Mouse (Mus musculus) lung, embryonic 15.5 days (tissue): ENCODE data around the gene Adgrg1. TPM values are rescaled to one million over a fixed set of nuclear protein-coding genes. Genes with fewer than 3 reads are reported as not detected.

Experiments used
- ATAC-seq: fragments of 200-750 bp; cut with Nextera tagmentation; 2 replicates; pipeline ENCODE4 v1.8.0; 2017; ENCODE audit warnings: moderate number of reproducible peaks, borderline replicate concordance; ENCODE audit not compliant: low FRiP score, low TSS enrichment; ENCODE audit errors: extremely low read depth
- H3K27ac ChIP-seq: fragments of 300-500 bp; sonication (generic); 2 replicates; pipeline ENCODE4 v1.5.1; 2015; ENCODE audit warnings: moderate library complexity, mild to moderate bottlenecking, inconsistent platforms
- H3K27me3 ChIP-seq: fragments of 300-500 bp; sonication (generic); 2 replicates; pipeline ENCODE4 v1.6.1; 2015; ENCODE audit warnings: inconsistent platforms
- H3K36me3 ChIP-seq: fragments of 300-500 bp; sonication (generic); 2 replicates; pipeline ENCODE4 v1.6.1; 2015; ENCODE audit warnings: inconsistent platforms
- H3K4me1 ChIP-seq: fragments of 300-500 bp; sonication (generic); 2 replicates; pipeline ENCODE4 v1.6.1; 2015; ENCODE audit warnings: inconsistent platforms
- H3K4me2 ChIP-seq: fragments of 300-500 bp; sonication (generic); 2 replicates; pipeline ENCODE4 v1.6.1; 2015; ENCODE audit warnings: inconsistent platforms, mild to moderate bottlenecking, moderate library complexity
- H3K4me3 ChIP-seq: fragments of 300-500 bp; sonication (generic); 2 replicates; pipeline ENCODE4 v1.5.1; 2015; ENCODE audit warnings: mild to moderate bottlenecking, inconsistent platforms
- H3K9ac ChIP-seq: fragments of 300-500 bp; sonication (generic); 2 replicates; pipeline ENCODE4 v1.6.1; 2015; ENCODE audit warnings: inconsistent platforms
- H3K9me3 ChIP-seq: fragments of 300-500 bp; sonication (generic); 2 replicates; pipeline ENCODE4 v1.6.1; 2016; ENCODE audit warnings: inconsistent platforms
- WGBS: fragments of 180-500 bp; shearing (Covaris S2); methylation state at CpG from one replicate; pipeline ENCODE4 v1.1.7; 2015; 5-methylcytosine and 5-hydroxymethylcytosine counted together
- polyA plus RNA-seq: library from polyadenylated mRNA; unstranded; fragments of >200 nt; fragmentation: Nextera tagmentation; extraction: Ambion mirVana; gene quantifications from 2 replicates; pipeline ENCODE4 v1.2.1, GENCODE M21; 2015

The Adgrg1 gene
- polyA plus RNA-seq, 1 experiment from 2014 or later: 35.6 TPM

GRCm38 (mm10) chr8:94990598-94991453 is 16.3 kb downstream of the Adgrg1 start:
- no peaks in the 10 kb centered on the region for H3K9me3 ChIP-seq
- peaks cover 53% of the 10 kb centered on the region for H3K4me1 ChIP-seq
- H3K27me3 ChIP-seq: no peaks in the 10 kb centered on the region
- ATAC-seq: no peak
- 41% methylated on average over 11 of the region's 11 CpGs for WGBS
- H3K36me3 ChIP-seq: no peaks in the 10 kb centered on the region
- H3K4me3 ChIP-seq: no peak overlapping the region
- no peak overlapping the region for H3K9ac ChIP-seq
- no peak overlapping the region for H3K4me2 ChIP-seq
- H3K27ac ChIP-seq: peak overlapping the region; percentile 13; the same call in 1 of the 2 replicates

- no peak overlapping the region for H3K4me3 ChIP-seq
- no peak for ATAC-seq
- H3K36me3 ChIP-seq: no peaks in the 10 kb centered on the region
- H3K9me3 ChIP-seq: no peaks in the 10 kb centered on the region
- H3K27me3 ChIP-seq: no peaks in the 10 kb centered on the region
- WGBS: 70% methylated on average over 9 of the region's 9 CpGs
- H3K9ac ChIP-seq: no peak overlapping the region
- H3K4me2 ChIP-seq: no peak overlapping the region
- peak overlapping the region; percentile 82; the same call in 1 of the 2 replicates for H3K27ac ChIP-seq
- peaks cover 50% of the 10 kb centered on the region for H3K4me1 ChIP-seq
Observed at GRCm38 (mm10) chr8:94991454-94991994, 17.0 kb downstream of the Adgrg1 start.

- Histone ChIP-seq H3K27ac (peak overlapping the region; percentile 82), H3K4me1 (peaks cover 45% of the 10 kb centered on the region), H3K4me3 (no peak overlapping the region), H3K27me3 (no peaks in the 10 kb centered on the region), H3K36me3 (no peaks in the 10 kb centered on the region), H3K9ac (no peak overlapping the region), H3K9me3 (no peaks in the 10 kb centered on the region), H3K4me2 (no peak overlapping the region)
- ATAC-seq: no peak
- 80% methylated on average over 4 of the region's 4 CpGs for WGBS
Observed at GRCm38 (mm10) chr8:94992010-94992409, 17.5 kb downstream of the Adgrg1 start.

DNA sequence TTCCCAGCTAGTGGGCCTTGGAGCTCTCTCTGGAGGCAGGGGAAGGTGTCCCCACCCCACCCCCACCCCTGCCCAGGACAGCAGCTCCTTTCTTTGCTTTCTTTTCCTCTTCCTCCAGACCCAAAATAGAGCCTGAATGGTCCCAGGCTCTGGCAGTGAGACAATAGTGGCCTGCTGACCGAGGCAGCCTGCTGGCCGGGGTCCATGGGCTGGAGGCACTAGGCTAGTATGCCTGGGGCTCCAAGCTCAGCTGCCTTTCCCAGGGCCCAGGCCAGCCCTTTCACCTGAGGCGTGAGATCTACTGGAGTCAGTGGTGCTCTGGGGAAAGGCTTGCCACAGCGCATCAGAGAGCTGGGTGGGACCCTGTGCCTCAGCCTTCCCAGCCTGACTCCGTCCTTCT is 18.0 kb downstream of the Adgrg1 start:
- Histone ChIP-seq H3K9me3 (no peaks in the 10 kb centered on the region), H3K4me2 (no peak overlapping the region), H3K36me3 (no peaks in the 10 kb centered on the region), H3K27ac (peak overlapping the region; percentile 82), H3K9ac (no peak overlapping the region), H3K4me3 (no peak overlapping the region), H3K4me1 (peaks cover 45% of the 10 kb centered on the region), H3K27me3 (no peaks in the 10 kb centered on the region)
- 53% methylated on average over 5 of the region's 5 CpGs for WGBS
- ATAC-seq: 0 out of 2 replicates have a peak, but pooled peaks have one; percentile 17

- 56% methylated on average over 9 of the region's 9 CpGs for WGBS
- Histone ChIP-seq H3K27me3 (no peaks in the 10 kb centered on the region), H3K27ac (peak overlapping the region; percentile 82), H3K4me1 (peaks cover 51% of the 10 kb centered on the region), H3K9me3 (no peaks in the 10 kb centered on the region), H3K9ac (no peak overlapping the region), H3K4me2 (no peak overlapping the region), H3K36me3 (no peaks in the 10 kb centered on the region), H3K4me3 (no peak overlapping the region)
- ATAC-seq: no peak
Observed at GRCm38 (mm10) chr8:94992996-94993724, 18.6 kb downstream of the Adgrg1 start.

- peaks cover 59% of the 10 kb centered on the region for H3K4me1 ChIP-seq
- peak overlapping the region; percentile 15; the same call in 1 of the 2 replicates for H3K27ac ChIP-seq
- H3K4me3 ChIP-seq: no peak overlapping the region
- H3K4me2 ChIP-seq: no peak overlapping the region
- WGBS: 2% methylated on average over 14 of the region's 14 CpGs
- H3K9ac ChIP-seq: no peak overlapping the region
- no peaks in the 10 kb centered on the region for H3K9me3 ChIP-seq
- H3K36me3 ChIP-seq: no peaks in the 10 kb centered on the region
- ATAC-seq: no peak; the same call in 1 of the 2 replicates
- H3K27me3 ChIP-seq: no peaks in the 10 kb centered on the region
Observed at GRCm38 (mm10) chr8:94994006-94994405, 19.5 kb downstream of the Adgrg1 start.

DNA sequence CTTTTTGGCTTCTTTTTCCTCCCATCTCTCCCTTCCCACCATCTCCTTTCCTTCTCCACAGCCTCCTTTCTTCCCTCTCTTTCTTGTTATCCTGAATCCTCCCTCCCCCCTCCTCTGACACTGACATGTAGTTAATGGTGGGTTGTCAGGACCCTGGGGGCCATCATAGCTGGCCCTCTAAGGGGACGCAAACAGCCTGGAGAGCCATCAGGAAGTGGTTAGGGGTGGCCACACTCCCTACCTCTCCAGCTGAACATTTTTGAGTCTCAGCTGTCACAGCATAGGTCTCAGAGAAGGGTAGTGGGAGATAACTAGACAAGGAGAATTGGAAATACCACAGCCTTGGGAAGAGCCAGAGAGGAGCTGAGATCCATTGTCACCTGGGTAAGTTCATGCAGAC is 20.0 kb downstream of the Adgrg1 start:
- ATAC-seq: no peak
- H3K27me3 ChIP-seq: no peaks in the 10 kb centered on the region
- H3K9ac ChIP-seq: no peak overlapping the region
- H3K4me1 ChIP-seq: peaks cover 64% of the 10 kb centered on the region
- no peaks in the 10 kb centered on the region for H3K36me3 ChIP-seq
- 41% methylated on average over 1 of the region's 1 CpGs for WGBS
- no peak overlapping the region for H3K4me2 ChIP-seq
- peak overlapping the region; percentile 15; the same call in 1 of the 2 replicates for H3K27ac ChIP-seq
- H3K4me3 ChIP-seq: no peak overlapping the region
- H3K9me3 ChIP-seq: no peaks in the 10 kb centered on the region

- peaks cover 70% of the 10 kb centered on the region for H3K4me1 ChIP-seq
Observed at GRCm38 (mm10) chr8:94995336-94995893, 20.9 kb downstream of the Adgrg1 start.

GRCm38 (mm10) chr8:94996037-94996436 is 21.5 kb downstream of the Adgrg1 start:
- Histone ChIP-seq H3K27ac (no peak overlapping the region), H3K4me1 (peaks cover 70% of the 10 kb centered on the region), H3K4me2 (no peak overlapping the region), H3K4me3 (no peak overlapping the region), H3K27me3 (no peaks in the 10 kb centered on the region), H3K9me3 (no peaks in the 10 kb centered on the region), H3K36me3 (no peaks in the 10 kb centered on the region), H3K9ac (no peak overlapping the region)
- 80% methylated on average over 12 of the region's 12 CpGs for WGBS
- no peak for ATAC-seq

More at GRCm38 (mm10) chr8:94995336-94995893, 20.9 kb downstream of the Adgrg1 start:
- Histone ChIP-seq H3K27ac (no peak overlapping the region), H3K9me3 (no peaks in the 10 kb centered on the region), H3K4me2 (no peak overlapping the region), H3K27me3 (no peaks in the 10 kb centered on the region), H3K4me3 (no peak overlapping the region), H3K36me3 (no peaks in the 10 kb centered on the region), H3K9ac (no peak overlapping the region)
- 76% methylated on average over 5 of the region's 5 CpGs for WGBS
- no peak for ATAC-seq

DNA sequence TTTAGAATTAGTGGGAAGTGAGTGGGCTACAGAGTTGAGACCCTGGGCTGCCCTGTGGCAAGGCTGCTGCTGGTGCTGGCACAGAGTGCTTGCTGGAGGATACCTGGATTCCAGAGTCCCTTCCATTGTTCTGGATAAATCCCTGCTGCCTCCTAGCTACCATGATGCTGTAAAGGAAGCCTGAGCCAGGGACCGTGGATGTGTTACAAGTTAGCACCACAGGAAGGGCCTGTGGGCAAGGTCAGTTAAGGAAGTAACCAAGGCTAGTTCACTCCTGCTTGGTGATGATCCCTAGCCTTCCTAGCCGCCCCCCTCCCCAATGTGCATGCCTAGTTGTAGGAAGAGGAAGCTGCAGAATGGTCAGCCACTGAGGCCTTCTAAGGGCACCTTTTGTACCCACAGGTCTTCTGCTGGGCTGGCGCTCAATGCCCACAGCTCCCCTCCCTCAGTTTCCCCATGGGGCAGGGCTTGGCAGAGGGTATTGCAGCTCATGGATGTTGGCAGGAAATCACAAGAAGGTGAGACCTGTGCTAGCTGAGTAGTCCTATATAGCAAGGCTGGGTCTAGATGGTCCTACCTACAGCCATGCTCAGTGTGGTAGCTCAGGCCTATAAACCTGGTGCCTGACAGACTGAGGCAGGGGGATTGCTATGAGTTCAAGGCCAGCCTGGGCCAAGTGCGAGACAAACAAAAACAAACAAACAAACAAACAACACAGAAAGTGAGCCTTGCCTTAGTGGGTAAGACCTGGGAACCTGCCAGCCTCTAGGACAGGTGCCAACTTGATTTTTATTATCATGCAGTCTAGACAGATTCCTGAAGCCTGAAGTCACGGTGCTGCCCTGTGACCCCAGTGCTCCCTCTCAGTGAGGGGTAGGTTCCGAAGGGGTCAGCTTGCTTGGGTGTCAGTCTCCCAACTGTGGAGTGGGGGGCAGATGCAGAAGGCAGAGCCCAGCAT is 22.6 kb downstream of the Adgrg1 start:
- WGBS: 55% methylated on average over 6 of the region's 6 CpGs

GRCm38 (mm10) chr8:94997857-94998243 is 23.3 kb downstream of the Adgrg1 start:
- Histone ChIP-seq H3K4me2 (no peak overlapping the region), H3K4me3 (no peak overlapping the region), H3K4me1 (peaks cover 64% of the 10 kb centered on the region), H3K9me3 (no peaks in the 10 kb centered on the region), H3K27me3 (no peaks in the 10 kb centered on the region), H3K36me3 (no peaks in the 10 kb centered on the region), H3K9ac (no peak overlapping the region), H3K27ac (peak overlapping the region; percentile 71; the same call in 1 of the 2 replicates)
- WGBS: 56% methylated on average over 6 of the region's 6 CpGs
- ATAC-seq: no peak

More for the DNA sequence above, 22.6 kb downstream of the Adgrg1 start:
- no peaks in the 10 kb centered on the region for H3K27me3 ChIP-seq
- H3K36me3 ChIP-seq: no peaks in the 10 kb centered on the region
- H3K9me3 ChIP-seq: no peaks in the 10 kb centered on the region
- no peak overlapping the region for H3K9ac ChIP-seq
- ATAC-seq: no peak
- H3K4me1 ChIP-seq: peaks cover 70% of the 10 kb centered on the region
- no peak overlapping the region for H3K4me2 ChIP-seq
- H3K4me3 ChIP-seq: no peak overlapping the region
- no peak overlapping the region for H3K27ac ChIP-seq
